Mouse (Mus musculus): ENCODE data around the gene Lyg2. TPM values are rescaled to one million over a fixed set of nuclear protein-coding genes. Genes with fewer than 3 reads are reported as not detected.

Lyg2 gene
- polyA plus RNA-seq, 1 experiment from 2014 or later, result not detected

Other genes with a start within 250 kb of the Lyg2 start
- gene 2010300C02Rik, start 196.4 kb downstream of the Lyg2 start, polyA plus RNA-seq (2014; fragmentation: Nextera tagmentation; extraction: Ambion mirVana), result 1.1 and 1.6 TPM in 2 replicates
- 5.0 and 7.4 TPM in 2 replicates for gene Tsga10, start 50.1 kb downstream of the Lyg2 start, polyA plus RNA-seq (2014; fragmentation: Nextera tagmentation; extraction: Ambion mirVana)
- 10.0 and 11.0 TPM in 2 replicates for gene Lipt1, start 44.8 kb downstream of the Lyg2 start, polyA plus RNA-seq (2014; fragmentation: Nextera tagmentation; extraction: Ambion mirVana)
- 27.6 and 36.0 TPM in 2 replicates for gene Mitd1, start 26.1 kb downstream of the Lyg2 start, polyA plus RNA-seq (2014; fragmentation: Nextera tagmentation; extraction: Ambion mirVana)
- gene Mrpl30, start 26.0 kb downstream of the Lyg2 start, polyA plus RNA-seq (2014; fragmentation: Nextera tagmentation; extraction: Ambion mirVana), result 269 and 340 TPM in 2 replicates
- gene Lyg1, start 41.3 kb upstream of the Lyg2 start, polyA plus RNA-seq (2014; fragmentation: Nextera tagmentation; extraction: Ambion mirVana), result not detected in 2 replicates
- 132 and 156 TPM in 2 replicates for gene Txndc9, start 81.4 kb upstream of the Lyg2 start, polyA plus RNA-seq (2014; fragmentation: Nextera tagmentation; extraction: Ambion mirVana)
- gene Eif5b, start 81.5 kb upstream of the Lyg2 start, polyA plus RNA-seq (2014; fragmentation: Nextera tagmentation; extraction: Ambion mirVana), result 29.9 and 38.4 TPM in 2 replicates
- 28.5 and 35.5 TPM in 2 replicates for gene Rev1, start 213.3 kb upstream of the Lyg2 start, polyA plus RNA-seq (2014; fragmentation: Nextera tagmentation; extraction: Ambion mirVana)

Data from kidney, embryonic 14.5 days (tissue).